Mouse (Mus musculus): ENCODE results near the gene Cxcl17.
"Not testable (repeated sequence)": the region's sequence is repeated elsewhere in the genome, so short reads cannot be mapped to it uniquely, and the experiment has no call there.

Cxcl17 gene

DNA sequence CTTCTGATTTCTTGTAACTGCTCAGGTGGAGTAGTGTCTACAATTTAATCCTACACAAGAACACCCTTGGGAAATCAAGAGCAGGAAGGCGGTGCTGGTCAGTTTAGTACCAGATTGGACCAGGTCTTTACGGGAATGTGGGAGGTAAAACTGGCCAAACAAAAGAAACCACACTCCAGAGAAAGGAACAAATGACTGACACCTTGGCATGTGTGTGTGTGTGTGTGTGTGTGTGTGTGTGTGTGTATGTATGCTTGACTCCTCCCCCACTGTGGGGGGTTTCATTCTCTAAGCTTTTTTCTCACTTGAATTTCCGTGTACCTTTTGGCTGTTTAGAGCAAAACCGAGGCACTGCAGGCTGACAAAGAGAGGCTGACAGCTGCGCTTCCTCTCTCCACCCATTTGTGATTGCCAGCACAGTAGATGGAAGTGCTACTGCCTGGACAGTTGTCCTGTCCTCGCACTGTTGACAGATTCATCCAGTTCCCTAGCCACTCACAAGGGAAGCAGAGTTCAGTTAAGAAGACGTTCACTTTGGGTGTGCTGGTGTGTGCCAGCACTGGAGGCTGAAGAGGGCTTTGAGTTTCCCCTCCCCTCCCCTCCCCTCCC, at the start of gene Cxcl17:
TSS of gene Cxcl17 (minus strand) at position 54 of the 609 bp plus-strand sequence.
- no peak for DNase-seq (ENCODE audit: low spot score in 2 of 2)

DNA sequence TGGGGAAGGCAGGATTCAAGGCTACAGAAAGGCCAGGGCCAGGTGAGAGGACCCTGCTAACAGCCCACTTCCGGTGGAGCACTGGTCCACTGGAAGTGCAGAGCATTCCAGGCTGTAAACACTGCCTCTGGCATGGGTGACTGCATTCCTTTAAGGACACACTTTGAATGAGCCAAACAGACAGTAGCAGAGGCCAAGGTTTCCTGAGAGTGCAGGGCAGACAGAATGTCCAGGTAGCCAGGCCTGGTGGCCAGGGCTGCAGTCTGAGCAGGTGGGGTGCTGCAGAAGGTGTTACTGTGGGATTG, 49.3 kb upstream of the Cxcl17 start:
- DNase-seq (ENCODE audit: low spot score in 2 of 2): not testable (repeated sequence)

DNA sequence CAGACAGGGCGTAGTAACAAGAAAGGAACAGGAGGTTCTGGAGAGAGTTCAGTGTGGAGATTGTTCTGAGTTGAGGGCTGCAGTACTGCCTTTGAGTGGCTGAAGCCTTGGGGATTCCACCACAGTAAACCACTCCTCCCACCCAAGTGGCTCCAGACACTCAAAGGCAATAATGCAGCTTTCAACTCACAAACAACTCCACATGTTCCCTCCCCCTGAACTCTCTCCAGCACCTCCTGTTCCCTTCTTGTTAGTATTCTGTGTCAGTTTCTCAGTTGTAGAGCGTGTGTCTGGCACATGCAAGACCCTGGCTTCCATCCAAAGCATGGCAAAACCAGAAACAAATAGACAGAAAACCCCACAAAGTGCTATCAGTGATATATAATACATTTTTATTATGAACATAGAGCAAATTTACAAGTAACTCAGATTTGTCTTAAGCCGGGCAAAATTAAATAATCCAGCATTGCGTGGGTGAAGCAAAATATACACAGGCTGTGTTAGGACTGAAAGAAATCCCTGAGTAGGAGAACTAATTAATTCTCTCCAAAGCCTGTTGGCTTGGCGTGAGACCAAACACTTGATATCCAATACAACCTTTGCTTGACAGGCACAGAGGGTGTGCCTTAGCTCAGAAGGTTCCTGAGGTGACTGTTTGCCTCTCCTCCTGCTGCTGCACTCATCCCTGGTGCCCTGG, 48.8 kb upstream of the Cxcl17 start:
- DNase-seq (ENCODE audit: low spot score in 2 of 2): not testable (repeated sequence)

DNA sequence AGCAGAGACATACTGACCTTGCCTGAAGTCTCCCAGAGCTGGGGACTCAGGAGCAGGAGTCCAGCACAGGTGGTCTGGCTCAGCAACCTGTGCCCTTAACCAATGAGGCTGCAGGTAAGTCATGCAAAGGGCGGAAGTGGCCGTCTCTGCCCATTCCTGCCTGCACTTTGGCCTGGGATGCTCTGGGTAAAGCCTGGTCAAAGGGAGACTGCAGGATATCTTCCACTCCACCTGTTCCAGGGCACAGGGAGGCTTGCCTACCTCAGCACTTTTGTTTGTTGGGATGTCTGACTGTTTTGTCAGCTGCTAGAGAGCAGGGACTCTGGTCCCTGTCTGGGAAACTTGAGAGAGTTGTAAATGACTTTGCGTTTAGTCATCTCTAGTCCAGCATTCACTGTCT, 39.4 kb upstream of the Cxcl17 start:
- DNase-seq (ENCODE audit: low spot score in 2 of 2): no peak

GRCm38 (mm10) chr7:25449913-25450890, 37.5 kb upstream of the Cxcl17 start:
- DNase-seq (ENCODE audit: low spot score in 2 of 2): no peak

DNA sequence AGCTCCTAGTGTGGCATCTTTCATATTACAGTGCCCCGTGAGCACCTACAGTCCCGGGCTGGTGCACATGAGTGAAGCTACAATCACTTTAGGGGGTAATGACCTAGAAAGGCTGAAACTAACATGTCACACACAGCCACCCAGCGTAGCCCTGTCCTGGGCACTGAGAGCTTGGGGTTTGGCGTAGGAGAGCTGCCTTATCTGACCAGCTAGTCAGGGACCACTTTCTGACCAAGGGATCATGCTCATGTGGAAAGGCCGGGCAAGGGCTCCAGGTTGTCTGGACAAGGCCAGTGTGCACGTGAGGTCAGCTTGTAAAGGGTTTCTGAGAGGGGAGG, 28.1 kb upstream of the Cxcl17 start:
- no peak for DNase-seq (ENCODE audit: low spot score in 2 of 2)

DNA sequence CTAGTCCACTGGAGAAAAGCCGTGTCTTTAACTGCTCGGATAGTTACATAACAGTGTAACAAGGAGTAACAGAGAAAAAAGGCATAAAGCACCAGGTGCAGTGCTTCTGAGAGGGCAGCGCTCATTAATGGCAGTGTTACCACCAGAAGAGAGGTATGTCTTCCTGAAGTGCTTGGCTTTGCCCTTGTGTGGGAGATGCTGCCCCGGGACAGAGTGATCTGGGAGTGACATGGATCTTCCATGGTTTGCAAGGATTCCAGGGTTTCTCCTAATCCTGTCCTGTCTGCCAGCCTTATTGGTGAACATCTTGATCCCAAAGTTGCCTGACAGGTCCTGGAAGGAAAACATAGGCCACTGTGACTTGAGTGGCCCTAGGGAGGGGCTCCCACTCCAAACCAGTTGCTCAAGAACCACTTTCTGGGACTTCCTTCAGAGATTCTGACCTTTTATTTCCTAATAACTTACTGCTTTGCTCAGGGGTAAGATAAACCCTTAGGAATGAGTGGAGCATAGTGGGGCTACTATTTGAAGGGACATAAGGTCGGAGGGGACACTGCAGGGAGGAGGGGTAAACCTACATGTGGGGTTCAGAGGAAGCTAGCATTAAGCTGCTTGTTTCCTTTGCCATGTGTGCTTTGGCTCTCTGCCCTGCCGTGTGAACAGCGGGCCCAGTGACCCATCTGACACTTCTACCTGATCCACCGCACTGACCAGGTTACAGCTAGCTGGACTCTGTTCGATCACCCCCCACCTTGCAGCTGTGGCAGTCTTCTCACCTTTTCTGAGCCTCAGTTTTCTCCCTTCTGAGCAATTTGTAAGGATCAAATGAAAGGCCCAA, 27.5 kb upstream of the Cxcl17 start:
- no peak for DNase-seq (ENCODE audit: low spot score in 2 of 2)

- DNase-seq (ENCODE audit: low spot score in 2 of 2): no peak
These were observed 26.6 kb upstream of the Cxcl17 start for GRCm38 (mm10) chr7:25439124-25439822.

GRCm38 (mm10) chr7:25436704-25437103, 24.0 kb upstream of the Cxcl17 start:
- no peak for DNase-seq (ENCODE audit: low spot score in 2 of 2)

DNA sequence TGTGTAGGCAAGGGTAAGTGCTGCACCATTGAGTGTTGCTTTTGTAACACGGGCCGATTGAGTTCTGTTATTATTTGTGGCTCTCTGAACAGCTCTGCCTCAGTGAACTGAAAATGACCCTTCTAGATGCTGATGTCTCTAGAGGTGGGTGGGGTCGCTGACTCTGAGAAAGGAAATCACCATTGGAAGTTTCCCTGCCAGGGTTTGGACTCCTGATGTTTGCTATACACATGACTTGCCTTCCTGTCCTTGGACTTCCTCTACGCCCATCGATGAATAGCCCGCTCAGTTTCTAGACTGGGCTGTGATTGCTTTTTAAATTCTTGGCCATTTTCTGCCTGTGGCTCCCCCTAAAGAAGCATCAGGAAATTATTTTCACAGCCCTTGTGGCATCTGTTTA, 23.5 kb upstream of the Cxcl17 start:
- no peak for DNase-seq (ENCODE audit: low spot score in 2 of 2)

DNA sequence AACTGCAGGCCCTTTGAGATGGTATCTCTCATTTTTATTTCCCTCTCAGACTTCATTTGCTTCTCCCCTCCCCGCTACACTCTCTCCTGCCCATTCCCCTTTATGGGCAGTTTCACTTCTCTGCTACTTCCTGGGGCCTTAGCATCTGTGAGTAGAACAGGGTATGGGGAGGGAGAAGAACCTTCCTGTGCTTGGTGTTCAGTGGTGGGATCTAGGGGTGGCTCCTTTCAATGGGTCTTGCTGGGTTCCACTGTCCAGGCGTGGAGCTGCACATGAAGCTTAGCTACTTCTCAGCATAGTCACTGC, 22.8 kb upstream of the Cxcl17 start:
- no peak for DNase-seq (ENCODE audit: low spot score in 2 of 2)

DNA sequence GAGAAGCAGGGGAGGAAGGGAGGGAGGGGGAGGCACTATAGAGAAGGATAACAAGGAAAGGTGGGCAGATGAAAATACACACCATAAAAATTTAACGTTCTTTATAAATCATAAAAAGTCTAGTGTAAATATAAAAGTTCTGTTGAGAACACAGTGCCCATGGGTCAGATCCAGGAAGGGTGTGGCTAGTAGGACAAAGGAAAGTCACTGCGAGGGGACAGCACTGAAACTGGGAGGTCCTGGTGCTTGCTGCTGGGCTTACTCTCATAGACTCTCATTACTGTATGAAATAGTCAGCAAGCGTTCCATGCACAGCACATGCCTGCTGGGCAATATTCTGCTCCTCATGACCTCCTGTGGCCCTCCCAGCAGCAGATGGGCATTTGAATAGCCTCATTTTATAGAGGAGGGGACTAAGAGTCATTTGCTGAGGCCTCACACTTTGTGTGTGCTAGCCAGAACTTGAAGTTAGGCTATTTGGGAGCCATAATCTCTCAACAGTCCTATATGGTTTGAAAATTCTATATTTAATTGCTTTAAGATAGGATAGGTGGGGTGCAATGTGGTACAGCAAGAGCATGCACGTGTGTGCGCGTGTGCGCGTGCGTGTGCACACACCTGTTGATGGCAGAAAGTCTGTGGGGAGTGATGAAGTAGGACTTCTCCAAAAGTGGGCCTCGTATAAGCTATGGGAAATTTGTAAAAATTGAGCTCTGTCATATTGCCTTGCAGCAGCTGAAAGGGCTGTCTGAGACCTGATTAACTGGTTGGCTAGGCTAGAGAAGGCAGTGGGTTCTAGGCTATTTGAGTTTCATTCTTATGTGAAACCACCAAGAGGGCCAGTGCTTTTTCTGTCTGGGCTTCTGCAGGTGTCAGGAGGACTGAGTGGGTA, 22.2 kb upstream of the Cxcl17 start:
- DNase-seq (ENCODE audit: low spot score in 2 of 2): no peak

DNA sequence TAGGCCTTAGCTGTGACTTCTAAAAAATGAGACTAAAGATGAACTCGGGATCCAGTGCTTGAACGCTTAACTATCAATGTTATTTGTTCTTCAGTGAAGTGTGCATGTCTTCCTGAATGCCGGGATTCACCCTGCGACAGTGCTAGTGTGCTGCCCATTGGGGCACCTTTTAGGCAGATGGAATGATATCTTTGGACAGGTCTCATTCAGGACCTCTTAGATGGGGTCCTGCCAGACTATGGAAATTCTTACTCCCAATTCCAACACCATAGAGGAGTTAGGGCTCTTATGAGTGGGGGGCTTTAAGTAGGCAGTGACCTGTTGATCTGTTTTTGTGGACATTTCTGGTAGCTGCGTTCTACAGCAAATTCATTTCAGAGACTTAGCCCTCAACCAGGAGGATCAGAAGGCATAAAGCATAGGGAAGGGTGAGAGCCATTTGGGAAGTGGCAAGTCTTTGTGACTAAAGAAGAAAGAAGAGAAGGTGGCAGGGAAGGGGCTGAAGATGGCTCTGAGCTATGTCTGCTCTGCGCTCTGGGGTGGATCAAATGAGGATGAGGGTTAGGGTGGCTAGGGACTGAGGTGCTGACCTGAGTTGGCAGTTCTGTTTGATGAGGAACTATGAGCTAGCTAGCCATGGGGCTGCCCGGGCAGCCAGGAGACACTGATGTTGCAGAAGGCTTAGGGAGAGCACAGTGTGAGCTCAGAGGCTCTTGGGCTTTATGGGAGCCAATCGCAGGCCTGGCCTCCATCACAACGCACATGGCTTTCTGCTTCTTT, 21.3 kb upstream of the Cxcl17 start:
- DNase-seq (ENCODE audit: low spot score in 2 of 2): no peak

DNA sequence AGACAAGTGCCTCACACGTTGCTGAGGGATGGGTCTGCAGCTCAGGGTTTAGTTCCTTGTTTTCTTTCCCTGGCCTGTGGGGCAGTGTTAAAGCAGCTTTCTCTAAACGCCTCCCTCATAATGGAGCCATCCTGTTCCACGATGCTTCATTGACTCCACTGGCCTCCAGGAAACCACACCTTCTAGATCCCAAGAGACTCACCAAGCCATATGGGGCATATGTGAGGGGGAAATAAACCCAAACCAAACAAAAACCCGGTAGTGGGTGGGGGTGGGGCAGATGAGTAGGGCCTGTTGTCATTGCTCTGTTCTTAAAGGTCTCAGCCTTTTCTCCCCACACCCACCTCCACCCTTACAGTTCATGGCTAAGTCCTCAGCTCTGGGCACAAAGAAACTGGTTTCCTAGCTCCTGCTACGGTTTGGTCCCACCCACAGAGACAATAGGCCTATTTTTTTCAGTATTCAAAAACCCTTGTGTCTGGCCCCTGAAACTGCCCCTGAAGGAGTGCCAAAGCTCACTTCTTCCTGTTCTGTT, 20.4 kb upstream of the Cxcl17 start:
- DNase-seq (ENCODE audit: low spot score in 2 of 2): no peak

DNA sequence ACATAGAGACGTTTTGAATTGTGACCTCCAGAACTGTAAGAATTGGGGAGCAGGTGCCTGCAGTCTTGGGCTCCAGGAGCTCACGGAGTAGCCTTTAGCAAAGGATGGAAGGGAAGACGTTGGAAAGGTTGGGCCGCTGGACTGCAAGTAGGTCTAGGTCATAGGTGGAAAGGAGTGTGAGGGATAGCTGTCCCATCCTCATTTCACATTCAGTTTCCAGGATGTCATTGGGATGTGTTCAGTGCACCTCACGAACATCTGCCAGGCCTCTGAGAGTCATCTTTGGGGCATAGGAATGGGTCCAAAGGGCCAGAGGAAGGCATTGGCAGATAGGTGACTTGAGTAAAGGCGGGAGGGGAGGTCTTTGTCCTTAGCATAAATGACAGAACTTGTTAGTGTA, 19.7 kb upstream of the Cxcl17 start:
- no peak for DNase-seq (ENCODE audit: low spot score in 2 of 2)

- no peak for DNase-seq (ENCODE audit: low spot score in 2 of 2)
These were observed 17.4 kb upstream of the Cxcl17 start for GRCm38 (mm10) chr7:25429886-25430784.

DNA sequence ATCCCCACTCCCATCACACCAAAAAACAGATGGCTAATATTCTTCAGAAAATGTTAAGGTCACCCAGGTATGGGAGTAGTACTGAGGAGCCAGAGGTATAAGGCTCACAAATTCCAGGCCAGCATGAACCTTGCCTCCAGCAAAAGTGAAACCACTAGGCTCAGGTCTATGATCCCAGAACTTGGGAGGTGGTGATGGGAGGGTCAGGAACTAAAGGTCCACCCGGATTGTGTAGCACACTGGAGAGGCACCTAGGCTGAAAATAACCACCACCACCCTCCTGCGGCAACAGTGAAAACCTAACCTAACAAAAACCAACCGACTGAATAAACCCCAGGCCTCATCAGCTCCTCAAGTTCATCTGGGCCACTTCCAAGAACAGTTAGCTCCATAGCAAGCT, 15.6 kb upstream of the Cxcl17 start:
- no peak for DNase-seq (ENCODE audit: low spot score in 2 of 2)

DNA sequence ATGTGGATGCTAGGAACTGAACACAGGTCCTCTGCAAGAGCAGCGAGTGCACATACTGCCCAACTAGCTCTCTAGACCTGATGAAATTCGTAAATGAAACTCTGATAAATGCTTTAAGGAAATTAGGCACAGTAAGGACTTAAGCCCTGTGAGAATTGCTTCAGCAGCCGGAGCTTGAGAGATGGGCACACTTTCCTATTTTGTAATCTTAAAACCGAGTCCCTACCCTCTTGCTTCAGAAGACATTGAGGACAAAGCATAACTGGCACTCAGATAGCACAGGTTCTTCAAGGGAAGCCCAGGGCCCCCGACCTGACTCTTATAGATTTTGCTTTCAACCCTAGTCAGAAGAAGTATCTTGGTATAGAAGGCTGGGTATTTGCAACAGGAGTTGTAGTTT, 14.5 kb upstream of the Cxcl17 start:
- DNase-seq (ENCODE audit: low spot score in 2 of 2): no peak

Measured in frontal cortex, postnatal 25 days (tissue).